Mouse (Mus musculus) gastrocnemius, postnatal 10 days (tissue): ENCODE data around the gene Dazap2. TPM values are rescaled to one million over a fixed set of nuclear protein-coding genes. Genes with fewer than 3 reads are reported as not detected.

Source experiments
- DNase-seq: peaks from one replicate; pipeline ENCODE4 v3.0.0; 2021; ENCODE audit warnings: mixed read lengths
- total RNA-seq, 2 experiments: library from RNA; stranded (reverse); gene quantifications; 2 replicates each; pipeline ENCODE4 v1.2.3; 2021

Gene Dazap2
- total RNA-seq, 2 experiments from 2014 or later = 64.8 to 67.8 TPM

DNA sequence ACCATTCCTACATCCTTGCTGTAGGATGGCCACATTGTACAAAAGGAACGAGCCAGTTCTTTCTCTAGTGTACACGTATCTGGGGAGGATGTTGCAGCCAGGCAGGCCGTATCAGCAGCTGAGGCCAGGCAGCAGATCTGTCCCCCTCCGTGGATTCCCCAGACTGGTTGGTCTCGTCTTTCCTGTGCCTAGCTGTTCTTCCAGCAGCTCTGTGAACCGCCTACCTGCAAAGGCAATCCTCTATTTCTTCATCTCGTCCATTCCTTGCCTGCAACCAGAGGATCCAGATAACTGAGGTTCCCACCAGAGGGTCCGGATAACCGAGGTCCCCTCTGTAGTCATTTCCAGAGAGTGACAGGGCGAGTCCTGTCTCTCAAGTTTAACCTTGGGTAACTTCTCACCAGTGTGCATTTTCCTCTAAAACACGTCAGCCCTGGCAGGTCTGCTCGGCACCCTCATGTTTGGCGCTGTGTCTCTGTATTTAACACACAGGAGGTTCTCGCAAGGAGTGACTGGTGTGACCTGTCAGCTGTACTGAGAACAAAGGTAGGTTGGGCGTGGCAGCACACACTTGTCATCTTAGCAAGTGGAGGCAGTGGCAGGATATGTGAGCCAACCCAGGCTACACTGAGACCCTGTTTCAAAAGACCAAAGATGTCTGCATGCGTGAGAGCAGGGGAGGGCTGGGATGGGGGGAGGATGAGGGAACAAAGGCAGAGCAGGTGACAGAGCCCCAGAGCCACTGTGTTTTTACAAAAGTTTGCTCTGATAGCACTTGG, 25.0 kb downstream of the Dazap2 start:
- no peak for DNase-seq

DNA sequence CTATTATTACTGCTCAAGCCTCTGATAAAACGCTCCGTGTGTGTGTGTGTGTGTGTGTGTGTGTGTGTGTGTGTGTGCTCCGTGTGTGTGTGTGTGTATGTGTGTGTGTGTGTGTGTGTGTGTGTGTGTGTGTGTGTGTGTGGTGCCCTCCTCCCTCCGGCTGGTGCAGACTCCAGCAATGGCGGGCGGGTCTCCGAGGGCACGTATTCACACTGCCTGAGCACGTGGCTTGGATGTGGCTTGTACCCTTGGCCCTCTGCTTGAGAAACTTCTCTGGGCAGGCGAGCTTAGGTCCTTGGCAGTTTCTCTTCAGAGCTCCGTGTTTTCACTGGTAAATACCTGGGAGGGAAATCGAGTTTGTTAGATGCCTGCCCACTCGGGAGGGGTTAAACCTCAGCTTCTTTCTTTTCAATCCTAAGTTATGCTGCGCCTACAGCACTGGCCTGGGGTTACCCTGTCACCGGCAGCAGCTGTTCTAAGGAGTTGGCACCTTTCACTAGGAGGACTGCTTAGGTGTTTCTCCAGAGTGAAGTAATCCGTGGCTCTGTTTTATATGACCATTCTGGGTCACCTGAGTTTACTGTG, 26.2 kb downstream of the Dazap2 start:
- DNase-seq = no peak

DNA sequence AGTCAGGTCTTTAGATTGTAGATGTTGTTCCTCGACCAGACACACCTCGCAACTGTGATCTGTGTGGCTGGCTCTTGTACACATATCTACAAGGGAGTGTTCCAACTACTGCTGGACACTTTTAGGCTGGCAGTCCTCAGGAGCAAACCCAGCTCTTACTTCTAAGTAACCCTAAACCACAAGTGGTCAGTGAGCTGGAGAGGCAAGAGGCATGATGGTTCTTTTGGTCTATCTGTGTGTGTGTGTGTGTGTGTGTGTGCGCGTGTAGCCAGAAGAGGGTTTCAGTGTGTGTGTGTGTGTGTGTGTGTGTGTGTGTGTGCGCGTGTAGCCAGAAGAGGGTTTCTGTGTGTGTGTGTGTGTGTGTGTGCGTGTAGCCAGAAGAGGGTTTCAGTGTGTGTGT, 27.3 kb downstream of the Dazap2 start:
- DNase-seq = no peak

DNA sequence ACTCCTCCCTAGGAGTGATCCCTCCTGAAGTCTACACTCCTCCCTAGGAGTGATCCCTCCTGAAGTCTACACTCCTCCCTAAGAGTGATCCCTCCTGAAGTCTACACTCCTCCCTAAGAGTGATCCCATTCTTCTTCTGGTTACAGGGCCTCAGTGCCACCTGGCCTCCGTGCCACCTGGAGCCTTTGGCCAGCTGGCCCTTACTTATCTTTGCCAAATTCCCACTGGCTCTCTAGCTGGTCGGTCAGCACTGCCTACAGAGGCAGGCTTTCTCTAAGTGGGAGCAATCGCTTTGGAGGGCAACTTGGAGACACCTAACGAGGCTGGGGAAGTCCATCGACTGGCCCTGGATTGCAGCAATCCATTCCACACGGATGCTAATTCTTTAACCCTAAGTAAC, 31.0 kb downstream of the Dazap2 start:
- no peak for DNase-seq

DNA sequence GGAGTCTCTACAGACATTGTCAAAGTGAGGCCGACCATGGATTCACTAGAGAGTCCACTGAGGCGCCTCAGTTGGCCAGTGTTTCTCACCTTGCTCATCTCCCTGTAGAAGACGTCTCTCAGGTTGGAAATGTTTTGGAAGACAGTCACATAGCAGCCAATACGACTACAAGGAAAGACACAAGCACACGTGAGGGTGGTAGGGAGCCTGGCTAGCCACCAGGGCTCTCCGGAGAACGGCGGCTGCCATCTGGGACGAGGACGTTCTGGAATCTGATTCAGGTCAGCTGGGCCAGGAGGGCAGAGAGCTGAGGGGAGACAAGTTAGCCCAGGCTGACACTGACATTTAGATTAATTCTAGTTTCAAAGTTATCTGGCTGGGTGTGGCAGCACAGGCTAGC, 35.0 kb downstream of the Dazap2 start:
- DNase-seq = no peak

DNA sequence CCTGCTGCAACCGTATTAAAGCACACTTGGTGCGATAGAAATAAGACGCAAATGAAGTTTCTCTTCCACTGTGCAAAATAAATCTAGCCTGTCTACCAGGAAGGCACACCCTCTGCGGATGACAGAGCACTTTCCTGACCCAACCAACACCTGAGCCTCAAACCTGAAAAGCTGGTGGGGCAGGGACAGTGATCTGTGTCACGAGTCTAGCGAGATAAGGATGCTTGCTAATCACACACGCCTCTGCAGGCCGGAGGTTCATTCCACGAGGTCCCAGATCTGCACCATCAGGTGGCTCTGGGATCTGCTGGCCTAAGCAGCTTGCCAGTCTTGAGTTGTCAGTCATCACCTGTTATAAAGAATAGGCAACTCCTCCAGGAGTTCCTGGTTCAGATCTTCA, 36.5 kb downstream of the Dazap2 start:
- no peak for DNase-seq

DNA sequence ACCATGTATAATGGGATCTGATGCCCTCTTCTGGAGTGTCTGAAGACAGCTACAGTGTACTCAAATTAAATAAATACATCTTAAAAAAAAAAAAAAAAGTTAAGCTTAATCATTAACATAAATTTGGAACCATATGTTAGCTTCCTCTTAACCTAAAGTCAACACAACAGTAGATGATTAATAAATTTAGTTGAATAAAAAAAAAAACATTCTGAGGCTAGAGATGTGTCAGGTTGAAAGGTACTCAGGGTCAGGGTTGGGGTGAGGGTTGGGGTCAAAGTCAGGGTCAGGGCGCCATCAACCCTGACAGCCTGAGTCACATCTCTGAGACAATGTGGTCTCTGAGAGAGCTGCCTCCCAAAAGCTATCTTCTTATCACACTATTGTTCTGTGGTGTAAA, 39.1 kb downstream of the Dazap2 start:
- no peak for DNase-seq

DNA sequence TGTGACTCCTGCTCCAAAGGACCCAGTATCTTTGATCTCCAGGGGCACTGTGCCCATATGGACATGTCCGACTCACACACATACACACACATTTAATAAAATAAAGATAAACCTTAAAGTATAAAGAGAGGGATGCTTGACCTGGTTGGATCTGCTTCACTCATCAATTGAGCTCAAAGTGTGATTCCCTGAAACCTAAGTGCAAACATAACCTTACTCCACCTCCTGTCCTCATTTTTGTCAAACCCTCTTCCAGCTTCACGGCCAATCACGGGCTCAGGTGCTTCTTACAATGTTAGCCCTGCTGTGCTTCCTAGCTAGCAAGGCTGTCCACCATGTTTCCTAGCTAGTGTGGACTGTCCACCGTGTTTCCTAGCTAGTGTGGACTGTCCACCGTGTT, 40.1 kb downstream of the Dazap2 start:
- DNase-seq = no peak

DNA sequence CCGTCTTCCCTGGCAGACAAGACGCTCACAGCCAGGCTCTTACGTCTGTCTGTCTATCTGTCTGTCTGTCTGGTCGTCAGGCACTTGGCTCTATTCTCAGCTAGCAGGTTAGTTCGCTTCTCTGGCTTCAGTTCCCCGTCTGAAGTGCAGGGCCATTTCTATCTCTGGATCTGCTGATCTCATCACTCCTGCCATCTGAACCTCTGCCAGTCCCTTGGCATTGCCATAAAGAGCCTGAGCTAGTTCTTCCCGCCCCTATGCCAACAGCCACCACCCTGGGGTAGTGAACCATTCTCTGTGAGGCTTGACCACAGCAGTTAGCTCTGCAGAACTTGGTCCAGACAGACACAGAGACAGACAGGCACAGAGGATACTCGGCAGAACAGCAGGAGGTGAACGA, 45.2 kb downstream of the Dazap2 start:
- peak; percentile 49 for DNase-seq

DNA sequence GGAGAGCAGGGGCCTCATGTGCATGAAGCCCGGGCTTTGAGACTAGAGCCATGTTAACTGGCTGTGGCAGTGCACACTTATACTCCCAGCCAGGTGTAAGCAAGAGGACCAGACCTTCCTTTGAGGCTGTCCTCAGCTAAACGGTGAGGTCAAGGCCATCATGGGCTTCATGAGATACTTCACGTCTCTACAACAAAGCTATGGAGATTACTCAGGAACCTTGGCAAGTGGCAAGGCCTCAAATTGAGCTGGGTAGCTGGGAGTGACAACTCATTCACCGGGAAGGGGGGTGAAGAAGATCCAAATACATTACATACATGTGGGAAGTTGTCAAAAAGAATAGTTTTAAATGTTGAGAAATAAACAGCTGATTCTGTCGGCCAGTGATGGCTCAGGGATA, 45.7 kb downstream of the Dazap2 start:
- no peak for DNase-seq

DNA sequence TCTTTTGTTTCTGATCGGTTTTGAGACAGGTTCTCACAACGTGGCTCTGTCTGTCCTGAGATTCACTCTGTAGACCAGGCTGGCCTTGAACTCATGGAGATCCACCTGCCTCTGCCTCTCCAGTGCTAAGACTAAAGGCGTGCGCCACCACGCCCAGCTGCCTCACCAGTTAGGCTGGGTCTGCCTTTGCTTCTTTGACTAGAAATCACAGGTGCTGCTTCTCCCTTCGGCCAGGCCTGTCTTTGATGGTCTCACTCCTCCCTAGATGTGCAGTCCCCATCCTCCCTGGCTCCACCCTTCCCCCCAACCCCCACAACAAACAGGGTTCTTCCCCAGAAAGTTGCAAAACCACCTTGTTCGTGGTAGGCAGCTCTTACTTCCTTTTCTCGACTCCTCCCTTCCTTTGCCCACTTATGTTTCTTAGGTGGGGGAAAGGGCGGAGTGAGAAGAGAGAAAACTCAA, 49.7 kb downstream of the Dazap2 start:
- no peak for DNase-seq

DNA sequence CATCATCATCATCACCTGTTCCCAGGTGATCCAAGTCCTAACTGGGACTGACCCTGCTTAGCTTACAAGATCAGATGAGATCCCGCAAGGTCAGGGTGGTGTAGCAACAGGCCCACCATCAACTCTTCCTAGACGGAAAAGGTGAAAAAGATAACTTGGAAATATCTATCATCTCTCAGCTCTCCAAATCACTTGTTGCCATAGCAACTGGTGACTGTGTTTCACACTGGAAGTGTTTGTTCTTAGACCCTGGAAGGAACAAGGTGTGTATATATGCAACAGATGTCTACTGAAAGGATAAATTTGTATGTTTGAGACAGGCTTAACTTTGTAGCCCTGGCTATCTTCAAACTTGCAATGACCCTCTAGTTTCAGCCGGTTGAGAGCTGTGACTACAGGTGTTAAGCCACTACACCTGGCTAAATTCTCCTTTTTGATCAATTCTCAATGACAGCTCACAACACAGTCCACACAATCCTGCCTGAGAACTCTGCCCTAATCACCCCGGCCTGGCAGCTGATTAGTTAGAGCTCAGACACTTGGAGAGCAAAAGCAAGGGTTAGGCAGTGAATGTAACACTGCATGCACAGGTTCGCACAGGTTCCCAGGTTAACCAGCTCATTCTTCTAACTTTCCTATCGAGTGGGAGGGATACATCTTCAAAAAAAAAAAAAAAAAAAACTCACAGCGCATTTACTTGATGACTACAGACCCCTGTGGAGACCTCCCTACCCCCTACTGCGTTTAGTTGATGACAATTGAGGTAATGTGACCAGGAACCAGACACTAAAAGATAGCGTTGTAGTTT, 50.5 kb downstream of the Dazap2 start:
- DNase-seq = no peak

DNA sequence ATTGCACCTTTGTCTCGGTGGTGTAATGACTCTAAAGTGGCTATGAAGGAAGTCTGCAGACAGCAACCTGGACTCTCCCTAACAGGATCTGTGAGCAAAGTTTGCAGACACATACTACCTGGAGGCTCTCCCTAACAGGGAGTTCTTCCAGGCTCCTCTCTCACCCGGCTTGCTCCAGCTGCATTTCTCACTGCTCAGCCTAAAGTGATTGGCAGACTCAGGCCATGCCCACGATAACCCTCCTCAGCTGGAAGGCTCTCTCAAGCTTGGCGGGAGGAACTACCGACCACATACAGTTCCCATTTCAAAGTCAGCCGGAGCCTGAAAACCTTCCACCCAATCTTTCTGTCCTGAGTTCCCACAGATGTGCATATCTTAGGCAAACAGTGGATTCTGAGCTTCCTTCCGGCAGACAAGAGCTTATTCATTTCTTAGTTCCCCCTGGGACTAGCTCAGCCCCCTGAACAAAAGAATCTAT, 51.1 kb downstream of the Dazap2 start:
- DNase-seq = no peak

DNA sequence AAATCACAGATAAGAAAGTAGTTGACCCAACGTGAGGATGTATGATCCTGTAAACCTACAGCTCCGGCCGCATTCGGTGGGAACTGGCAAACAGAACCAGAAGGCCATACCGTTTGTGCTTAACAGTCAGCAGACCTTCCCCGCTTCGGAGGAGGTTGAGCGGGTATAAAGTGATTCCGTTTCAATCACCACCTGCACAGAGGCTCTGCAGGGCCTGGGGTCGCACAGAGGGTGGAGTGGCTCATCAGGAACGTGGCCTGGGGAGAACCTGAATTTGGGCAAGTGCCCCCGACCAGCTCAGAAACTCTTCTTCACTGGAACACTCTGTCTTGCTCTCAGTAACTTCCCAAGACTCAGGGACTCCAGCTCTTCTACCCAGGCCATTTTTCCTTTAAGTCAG, 51.7 kb downstream of the Dazap2 start:
- DNase-seq = no peak

DNA sequence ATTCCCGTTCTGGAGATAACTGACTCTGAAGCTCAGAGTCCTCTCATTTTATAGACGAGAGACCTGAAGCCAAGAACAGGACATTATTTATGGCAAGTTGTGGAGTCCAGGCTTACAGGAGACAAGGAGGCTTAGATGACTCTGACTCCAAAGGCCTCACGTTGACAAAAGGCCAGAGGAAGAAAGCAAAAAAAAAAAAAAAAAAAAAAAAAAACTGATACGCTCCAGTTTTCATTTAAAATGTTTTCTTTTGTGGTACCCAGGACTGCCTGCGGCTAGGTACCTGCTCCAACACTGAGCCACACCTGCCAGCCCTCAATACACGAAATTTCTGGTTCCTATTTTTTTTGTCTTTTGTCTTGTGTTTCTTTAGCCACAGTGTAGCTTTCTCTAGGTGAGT, 52.3 kb downstream of the Dazap2 start:
- DNase-seq = no peak

DNA sequence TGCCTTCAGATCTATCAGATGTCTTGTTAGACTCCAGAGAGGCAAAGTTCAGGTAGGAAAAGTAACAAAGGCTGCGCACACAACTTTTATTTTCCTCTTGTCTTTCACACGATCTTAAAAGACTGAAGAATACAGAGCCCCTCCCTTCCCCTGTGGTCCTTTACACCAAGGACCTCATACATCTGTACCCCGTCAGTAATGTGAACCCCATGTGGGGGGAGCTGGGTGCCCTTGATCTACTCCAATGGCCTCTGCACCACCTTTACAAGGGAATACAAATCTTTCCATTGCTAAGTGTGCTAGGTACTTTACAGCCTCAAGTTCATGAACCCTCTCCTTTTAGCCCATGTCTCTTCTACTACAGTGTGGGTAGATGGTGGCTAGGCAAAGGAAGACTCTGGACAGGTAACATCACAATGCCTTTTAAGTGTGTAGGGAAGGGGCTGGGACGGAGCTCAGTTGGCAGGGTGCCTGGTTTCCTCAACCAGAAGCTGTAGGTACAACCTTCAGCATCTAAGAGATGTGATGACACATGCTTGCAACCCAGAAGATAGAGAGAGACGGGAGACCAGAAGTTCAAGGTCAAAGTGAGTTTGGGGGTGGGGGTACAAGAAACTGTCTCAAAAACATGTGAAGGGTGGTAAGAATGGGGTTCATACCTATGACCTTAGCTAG, 52.9 kb downstream of the Dazap2 start:
- DNase-seq = no peak

DNA sequence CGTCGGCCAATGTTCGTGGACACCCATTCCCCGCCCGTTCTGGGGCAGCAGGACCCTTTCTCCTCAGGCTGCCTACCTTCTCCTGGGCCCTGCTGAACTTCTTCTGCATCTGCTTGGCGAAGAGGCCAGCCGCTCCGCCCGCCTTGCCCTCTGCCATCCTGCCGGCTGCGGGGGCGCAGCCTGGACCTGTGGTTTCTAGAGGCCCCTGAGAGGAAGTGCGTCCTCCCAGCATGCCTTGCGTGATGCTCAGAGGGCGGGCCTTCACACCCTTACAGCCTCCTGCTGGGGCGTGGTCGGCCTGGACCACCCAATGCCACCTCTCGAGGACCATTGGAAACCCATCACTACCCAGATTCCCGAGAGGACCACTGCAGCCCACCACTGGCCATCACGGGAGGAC, 54.2 kb downstream of the Dazap2 start, which contains the start of gene Bin2:
TSS of gene Bin2 (minus strand) at position 217 of the 400 bp plus-strand sequence.
- DNase-seq = no peak

DNA sequence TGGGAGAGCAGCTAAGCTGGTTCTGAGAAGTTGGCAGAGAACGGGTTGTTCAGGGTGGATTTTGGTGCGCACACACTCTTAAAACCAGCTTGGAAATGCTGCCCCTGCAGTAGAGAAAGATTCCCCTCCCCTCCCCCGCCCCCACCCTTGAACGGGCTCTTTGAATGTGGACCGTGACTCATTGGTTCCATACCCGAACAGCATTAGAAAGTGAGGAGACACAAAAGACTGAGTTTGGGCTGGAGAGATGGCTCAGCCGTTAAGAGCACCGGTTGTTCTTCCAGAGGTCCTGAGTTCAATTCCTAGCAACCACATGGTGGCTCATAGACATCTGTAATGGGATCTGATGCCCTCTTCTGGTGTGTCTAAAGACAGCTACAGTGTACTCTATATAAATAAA, 54.9 kb downstream of the Dazap2 start:
- no peak for DNase-seq
